Mouse (Mus musculus) MEL (cell line): Measurements from ENCODE around the gene Lama5. TPM values are rescaled to one million over a fixed set of nuclear protein-coding genes. Genes with fewer than 3 reads are reported as not detected.

Experiments used
- DNase-seq: peaks from one replicate; pipeline ENCODE4 v3.0.0; 2011; ENCODE audit warnings: low read depth, low spot score
- H3K27ac ChIP-seq: 2 replicates; pipeline ENCODE4 v1.5.1; 2012; ENCODE audit warnings: low read depth, mild to moderate bottlenecking, control low read depth, low read length, moderate library complexity; ENCODE audit not compliant: control insufficient read depth
- H3K27me3 ChIP-seq, 2 experiments: fragments of 150-350 bp in 1 of 2; sonication (generic) in 1 of 2; 2 replicates each; pipeline ENCODE4 v1.6.1; 2012; ENCODE audit warnings: low read length in 2 of 2, mild to moderate bottlenecking in 2 of 2, improper control_type of control experiment in 1 of 2, moderate library complexity in 1 of 2; ENCODE audit not compliant: insufficient read depth in 2 of 2, control insufficient read depth in 1 of 2
- H3K36me3 ChIP-seq, 2 experiments: 2 replicates each; pipeline ENCODE4 v1.6.1; 2012 to 2014; ENCODE audit warnings: low read length in 2 of 2, improper control_type of control experiment in 1 of 2, inconsistent platforms in 1 of 2, mild to moderate bottlenecking in 1 of 2; ENCODE audit not compliant: insufficient read depth in 2 of 2, control insufficient read depth in 1 of 2
- H3K4me1 ChIP-seq, 2 experiments: fragments of 150-350 bp in 1 of 2; sonication (generic) in 1 of 2; 2 replicates each; pipeline ENCODE4 v1.6.1; 2012; ENCODE audit warnings: low read length in 2 of 2, improper control_type of control experiment in 1 of 2, mild to moderate bottlenecking in 1 of 2; ENCODE audit not compliant: insufficient read depth in 2 of 2, control insufficient read depth in 1 of 2
- H3K4me3 ChIP-seq, 2 experiments: fragments of 150-350 bp in 1 of 2; sonication (generic) in 1 of 2; 2 replicates each; pipeline ENCODE4 v1.5.1; 2012; ENCODE audit warnings: low read depth in 2 of 2, low read length in 2 of 2, mild to moderate bottlenecking in 2 of 2, moderate library complexity in 2 of 2, control low read depth in 1 of 2, improper control_type of control experiment in 1 of 2; ENCODE audit not compliant: control insufficient read depth in 1 of 2, insufficient read depth in 1 of 2
- H3K79me2 ChIP-seq: 2 replicates; pipeline ENCODE4 v1.6.1; 2012; ENCODE audit warnings: mild to moderate bottlenecking, low read length, moderate library complexity; ENCODE audit not compliant: control insufficient read depth, poor library complexity, insufficient read depth
- H3K9ac ChIP-seq: 2 replicates; pipeline ENCODE4 v1.6.1; 2012; ENCODE audit warnings: low read depth, mild to moderate bottlenecking, control low read depth, low read length, moderate library complexity; ENCODE audit not compliant: control insufficient read depth, poor library complexity, severe bottlenecking
- H3K9me3 ChIP-seq: fragments of 150-350 bp; sonication (generic); replicated peaks from 2 replicates; pipeline ENCODE4 v1.6.1; 2012; ENCODE audit warnings: mild to moderate bottlenecking, low read length, improper control_type of control experiment, moderate library complexity; ENCODE audit not compliant: insufficient read depth
- CHD2 ChIP-seq: IDR thresholded peaks from 2 replicates; pipeline ENCODE4 v1.6.1; 2011; ENCODE audit warnings: low read length, improper control_type of control experiment
- E2F4 ChIP-seq: IDR thresholded peaks from 2 replicates; pipeline ENCODE4 v1.6.1; 2011; ENCODE audit warnings: low read depth, low read length, improper control_type of control experiment, borderline replicate concordance
- ELF1 ChIP-seq: IDR thresholded peaks from 2 replicates; pipeline ENCODE4 v1.6.1; 2014; ENCODE audit warnings: low read depth, mild to moderate bottlenecking, inconsistent platforms, low read length, improper control_type of control experiment, moderate library complexity
- EP300 ChIP-seq, 2 experiments: IDR thresholded peaks; 2 replicates each; pipeline ENCODE4 v1.6.1; 2011; ENCODE audit warnings: improper control_type of control experiment in 2 of 2, low read length in 2 of 2, low read depth in 1 of 2, mild to moderate bottlenecking in 1 of 2
- JUND ChIP-seq: IDR thresholded peaks from 2 replicates; pipeline ENCODE4 v1.6.1; 2011; ENCODE audit warnings: low read depth, mild to moderate bottlenecking, improper control_type of control experiment, low read length
- MAX ChIP-seq: IDR thresholded peaks from 2 replicates; pipeline ENCODE4 v1.6.1; 2011; ENCODE audit warnings: low read length, improper control_type of control experiment
- MAZ ChIP-seq: IDR thresholded peaks from 2 replicates; pipeline ENCODE4 v1.6.1; 2012; ENCODE audit warnings: low read depth, mild to moderate bottlenecking, inconsistent platforms, low read length, improper control_type of control experiment
- MEF2A ChIP-seq: IDR thresholded peaks from 2 replicates; pipeline ENCODE4 v1.6.1; 2014; ENCODE audit warnings: low read depth, mild to moderate bottlenecking, inconsistent platforms, low read length, improper control_type of control experiment; ENCODE audit not compliant: poor library complexity, insufficient replicate concordance, severe bottlenecking; ENCODE audit errors: extremely low read depth
- MXI1 ChIP-seq: IDR thresholded peaks from 2 replicates; pipeline ENCODE4 v1.6.1; 2011; ENCODE audit warnings: mild to moderate bottlenecking, low read depth, low read length, improper control_type of control experiment
- MYB ChIP-seq: IDR thresholded peaks from 2 replicates; pipeline ENCODE4 v1.6.1; 2011; ENCODE audit warnings: mild to moderate bottlenecking, low read depth, low read length, improper control_type of control experiment
- MYC ChIP-seq: IDR thresholded peaks from 2 replicates; pipeline ENCODE4 v1.6.1; 2011; ENCODE audit warnings: low read depth, mild to moderate bottlenecking, low read length, improper control_type of control experiment, moderate library complexity
- NELFE ChIP-seq: IDR thresholded peaks from 2 replicates; pipeline ENCODE4 v1.6.1; 2011; ENCODE audit warnings: low read depth, low read length, improper control_type of control experiment
- NRF1 ChIP-seq: IDR thresholded peaks from 2 replicates; pipeline ENCODE4 v1.6.1; 2014; ENCODE audit warnings: low read depth, mild to moderate bottlenecking, inconsistent platforms, low read length, improper control_type of control experiment, moderate library complexity; ENCODE audit not compliant: poor library complexity, insufficient read depth, severe bottlenecking
- POLR2AphosphoS2 ChIP-seq: IDR thresholded peaks from 2 replicates; pipeline ENCODE4 v1.6.1; 2011; ENCODE audit warnings: low read length, improper control_type of control experiment
- RAD21 ChIP-seq: IDR thresholded peaks from 2 replicates; pipeline ENCODE4 v1.6.1; 2011; ENCODE audit warnings: mild to moderate bottlenecking, low read depth, low read length, improper control_type of control experiment
- RCOR1 ChIP-seq: IDR thresholded peaks from 2 replicates; pipeline ENCODE4 v1.6.1; 2012; ENCODE audit warnings: low read depth, mild to moderate bottlenecking, inconsistent platforms, low read length, improper control_type of control experiment
- SIN3A ChIP-seq: IDR thresholded peaks from 2 replicates; pipeline ENCODE4 v1.6.1; 2012; ENCODE audit warnings: low read length, improper control_type of control experiment, inconsistent platforms
- TBP ChIP-seq: IDR thresholded peaks from 2 replicates; pipeline ENCODE4 v1.8.0; 2011; ENCODE audit warnings: low read depth, low read length, improper control_type of control experiment
- ZMIZ1 ChIP-seq: IDR thresholded peaks from 2 replicates; pipeline ENCODE4 v1.6.1; 2012; ENCODE audit warnings: low read depth, mild to moderate bottlenecking, inconsistent platforms, low read length, improper control_type of control experiment, moderate library complexity
- ZNF384 ChIP-seq: IDR thresholded peaks from 2 replicates; pipeline ENCODE4 v1.6.1; 2012; ENCODE audit warnings: low read depth, mild to moderate bottlenecking, inconsistent platforms, low read length, improper control_type of control experiment
- polyA plus RNA-seq, 2 experiments: library from polyadenylated mRNA; stranded (reverse) in 1 of 2; unstranded in 1 of 2; fragments of >175 nt in 1 of 2; fragments of >200 nt in 1 of 2; gene quantifications; 2 replicates each; pipeline versions ENCODE4 v1.2.1 to v1.2.4; 2012; ENCODE audit warnings: low replicate concordance in 2 of 2, low read depth in 1 of 2; ENCODE audit not compliant: insufficient read length in 2 of 2, insufficient read depth in 1 of 2, missing spikeins in 1 of 2
- total RNA-seq: library from RNA; depleted of rRNA; stranded (reverse); fragments of 300-350 nt; gene quantifications from 2 replicates; pipeline ENCODE4 v1.2.3, GENCODE M21; 2012

The Lama5 gene
- total and polyA plus RNA-seq, 3 experiments: 6.1 to 14.6 TPM; not detected in 1

DNA sequence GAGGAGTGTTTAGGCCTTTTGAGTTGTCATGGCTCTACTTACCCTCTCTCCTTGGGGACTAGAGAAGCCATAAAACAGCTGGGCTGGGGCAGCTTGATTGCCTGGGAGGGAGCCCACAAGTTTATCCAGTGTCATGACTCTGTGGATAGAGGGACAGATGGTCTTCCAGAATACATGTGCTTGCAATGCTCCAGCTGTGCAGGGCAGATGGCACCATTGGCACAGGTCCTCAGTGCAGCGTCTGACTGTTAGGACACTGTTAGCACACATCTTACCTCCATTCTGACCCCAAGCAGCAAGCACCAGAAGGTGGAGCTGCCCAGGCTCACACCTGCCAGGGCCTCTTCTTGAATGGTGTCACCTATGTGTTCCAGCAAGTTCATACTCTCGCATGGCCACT lies 59.8 kb downstream of the Lama5 start:
- Histone ChIP-seq H3K36me3 (peaks cover 2 to 11% of the 10 kb centered on the region in 2 experiments; a peak in 3 of 4 replicates), H3K9ac (no peak overlapping the region), H3K79me2 (peaks cover under 1% of the 10 kb centered on the region; the same call in 1 of the 2 replicates), H3K27ac (no peak overlapping the region), H3K4me3 (no peak overlapping the region), H3K4me1 (peaks cover 0 to 17% of the 10 kb centered on the region in 2 experiments; a peak in 2 of 4 replicates), H3K27me3 (no peaks in the 10 kb centered on the region), H3K9me3 (no peaks in the 10 kb centered on the region)
- DNase-seq: no peak
- TF ChIP-seq NELFE (no peak), RCOR1 (no peak), MAZ (no peak), MXI1 (no peak), NRF1 (no peak), RAD21 (no peak), MYB (no peak), ZMIZ1 (no peak), SIN3A (no peak), ELF1 (no peak), TBP (no peak), MYC (no peak), MEF2A (no peak), POLR2AphosphoS2 (no peak), EP300 (IDR thresholded peaks at IDR 0.05; ENCODE audit: low read depth in 1 of 2, low read length in 2 of 2) (no peak), MAX (no peak)
- TF ChIP-seq, all 39 proteins: peak for 0

DNA sequence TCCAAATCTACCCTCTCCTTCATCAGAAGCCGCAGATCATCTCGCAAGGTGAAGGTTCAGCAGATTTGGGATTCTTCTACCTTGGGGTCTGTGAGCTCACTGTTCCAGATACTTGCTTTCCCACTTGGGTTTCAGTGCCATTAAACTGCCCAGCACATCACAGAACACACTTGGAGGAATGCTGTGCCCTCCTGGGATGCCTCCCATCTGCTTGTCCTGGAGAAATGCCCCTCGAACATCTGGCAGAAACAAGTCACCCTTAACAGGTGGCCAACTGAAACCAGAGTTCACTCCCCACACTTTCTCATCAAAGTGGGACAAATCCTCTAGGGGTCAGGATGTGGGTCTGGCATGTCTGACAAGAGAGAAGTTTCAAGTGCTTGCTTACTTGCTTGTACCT lies 67.0 kb downstream of the Lama5 start:
- DNase-seq: no peak
- no peaks in the 10 kb centered on the region for H3K79me2 ChIP-seq
- TF ChIP-seq NRF1 (no peak), TBP (no peak), E2F4 (no peak), MYB (no peak), MAX (no peak), CHD2 (no peak), ELF1 (no peak), JUND (no peak), ZNF384 (no peak)
- TF ChIP-seq, all 39 proteins: peak for 0
- Histone ChIP-seq H3K4me1 (peaks cover 0 to 8% of the 10 kb centered on the region in 2 experiments; a peak in 1 of 4 replicates), H3K9ac (no peak overlapping the region), H3K9me3 (no peaks in the 10 kb centered on the region), H3K36me3 (peaks cover 8% of the 10 kb centered on the region in 2 experiments; a peak in 3 of 4 replicates), H3K27ac (no peak overlapping the region), H3K27me3 (no peaks in the 10 kb centered on the region), H3K4me3 (no peak overlapping the region)
